Mouse (Mus musculus): Measurements from ENCODE around the gene Timm9. TPM values are rescaled to one million over a fixed set of nuclear protein-coding genes. Genes with fewer than 3 reads are reported as not detected.

Gene Timm9
- polyA plus RNA-seq (2015; fragmentation: Nextera tagmentation; extraction: Ambion mirVana) = 124 and 133 TPM in 2 replicates

DNA sequence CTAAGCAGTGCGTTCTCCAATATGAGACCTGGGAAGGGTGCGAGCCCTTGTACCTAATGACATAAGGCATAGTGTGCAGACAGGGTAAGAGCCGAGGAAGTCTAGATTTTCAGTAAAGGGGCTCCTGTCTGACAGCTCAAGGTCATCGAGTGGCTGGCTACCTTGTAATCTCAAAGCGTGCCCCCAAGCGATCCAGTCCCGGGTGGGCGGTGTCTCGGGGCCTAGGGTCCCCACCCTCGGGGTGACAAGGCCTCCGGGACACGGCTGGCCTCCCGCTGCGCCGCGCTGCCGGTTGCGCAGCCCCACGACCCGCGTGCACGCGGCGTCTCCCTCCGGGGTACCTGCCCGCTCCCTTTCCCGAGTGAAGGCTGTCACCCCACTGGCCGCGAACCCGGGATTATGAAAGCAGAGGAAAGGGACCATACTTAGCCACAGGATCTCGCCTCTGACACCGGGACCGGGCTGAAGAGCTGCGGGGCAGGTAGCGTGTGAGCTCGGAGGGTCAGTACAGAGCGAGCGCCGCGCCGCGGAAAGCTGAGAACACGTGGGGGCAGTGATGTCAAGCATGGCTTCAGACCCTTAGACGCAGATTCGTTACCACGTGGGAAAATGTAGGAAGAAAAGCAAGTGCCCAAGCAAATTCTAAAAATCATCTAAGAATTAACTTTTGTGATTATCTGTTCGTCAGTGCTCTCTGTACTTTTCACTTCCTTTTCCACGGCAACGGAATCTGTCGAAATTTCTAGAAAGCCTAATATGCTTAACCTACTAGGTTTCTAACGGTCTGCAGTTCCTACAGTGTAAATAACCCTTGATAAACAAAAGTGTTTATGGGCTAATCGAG lies at the start of gene Timm9, which contains the start of gene 2700049A03Rik:
Timm9 (minus strand) TSS at position 555 of the 844 bp plus-strand sequence.
2700049A03Rik (plus strand) TSS at position 719 of the 844 bp plus-strand sequence.
- Histone ChIP-seq H3K4me2 (peak within 1 kb of the TSS; percentile 86), H3K4me3 (replicated peaks) (peak within 1 kb of the TSS; percentile 99), H3K9me3 (replicated peaks) (no peaks in the 10 kb centered on the region), H3K9ac (replicated peaks) (peak within 1 kb of the TSS; percentile 95), H3K27me3 (replicated peaks) (no peaks in the 10 kb centered on the region), H3K4me1 (peaks cover 39% of the 10 kb centered on the region), H3K36me3 (peaks cover 30% of the 10 kb centered on the region), H3K27ac (replicated peaks) (peak within 1 kb of the TSS; percentile 83)
- under 1% methylated on average over 50 of the region's 52 CpGs for WGBS
- ATAC-seq (ENCODE audit: low FRiP score) = peak; percentile 94

DNA sequence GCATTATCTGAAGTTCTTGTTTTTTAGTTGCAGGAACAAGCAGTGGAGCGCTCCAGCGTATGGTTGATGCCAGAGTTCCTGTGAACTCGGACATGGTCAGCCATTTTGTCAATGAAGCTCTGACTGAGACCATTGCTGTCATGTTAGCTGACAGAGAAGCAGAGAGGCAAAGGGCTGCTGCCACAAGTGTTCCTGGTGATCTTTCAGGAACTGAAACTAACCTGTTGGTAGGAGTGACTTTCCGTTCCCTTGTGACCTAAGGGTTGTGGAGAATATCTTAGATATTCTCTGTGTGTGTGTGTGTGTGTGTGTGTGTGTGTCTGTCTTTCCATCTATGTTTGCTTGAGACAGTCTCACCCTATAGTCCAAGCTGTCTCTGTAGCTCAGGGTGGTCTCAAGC lies 47.9 kb upstream of the Timm9 start:
- H3K27ac ChIP-seq (replicated peaks) = no peak overlapping the region
- H3K4me2 ChIP-seq = no peak overlapping the region
- no peaks in the 10 kb centered on the region for H3K9me3 ChIP-seq (replicated peaks)
- H3K36me3 ChIP-seq = peaks cover 49% of the 10 kb centered on the region
- H3K4me3 ChIP-seq (replicated peaks) = no peak overlapping the region
- no peaks in the 10 kb centered on the region for H3K27me3 ChIP-seq (replicated peaks)
- no peak for ATAC-seq (ENCODE audit: low FRiP score)
- WGBS = 96% methylated on average over 4 of the region's 4 CpGs
- H3K9ac ChIP-seq (replicated peaks) = no peak overlapping the region
- no peaks in the 10 kb centered on the region for H3K4me1 ChIP-seq

DNA sequence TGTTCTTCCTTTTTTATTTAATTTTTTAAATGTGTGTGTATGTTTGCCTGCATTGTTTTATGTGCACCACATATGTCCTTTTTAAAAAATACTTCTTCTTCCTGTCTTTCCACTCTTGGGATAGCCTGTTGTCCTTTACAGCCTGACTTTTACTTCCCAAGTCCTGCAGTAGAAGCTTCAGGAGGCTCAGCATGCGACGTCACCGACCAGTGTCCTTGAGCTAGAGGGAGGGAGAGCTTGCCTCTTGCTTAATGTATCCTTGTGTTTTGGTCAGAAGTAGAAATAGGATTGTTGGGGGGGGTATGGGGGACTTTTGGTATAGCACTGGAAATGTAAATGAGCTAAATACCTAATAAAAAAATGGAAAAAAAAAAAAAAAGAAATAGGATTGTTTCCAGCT lies 47.3 kb upstream of the Timm9 start:
- no peak overlapping the region for H3K9ac ChIP-seq (replicated peaks)
- no peak overlapping the region for H3K4me3 ChIP-seq (replicated peaks)
- H3K4me2 ChIP-seq = no peak overlapping the region
- WGBS = 93% methylated on average over 3 of the region's 3 CpGs
- peaks cover 50% of the 10 kb centered on the region for H3K36me3 ChIP-seq
- ATAC-seq (ENCODE audit: low FRiP score) = no peak
- no peak overlapping the region for H3K27ac ChIP-seq (replicated peaks)
- H3K9me3 ChIP-seq (replicated peaks) = no peaks in the 10 kb centered on the region
- H3K4me1 ChIP-seq = no peaks in the 10 kb centered on the region
- no peaks in the 10 kb centered on the region for H3K27me3 ChIP-seq (replicated peaks)

DNA sequence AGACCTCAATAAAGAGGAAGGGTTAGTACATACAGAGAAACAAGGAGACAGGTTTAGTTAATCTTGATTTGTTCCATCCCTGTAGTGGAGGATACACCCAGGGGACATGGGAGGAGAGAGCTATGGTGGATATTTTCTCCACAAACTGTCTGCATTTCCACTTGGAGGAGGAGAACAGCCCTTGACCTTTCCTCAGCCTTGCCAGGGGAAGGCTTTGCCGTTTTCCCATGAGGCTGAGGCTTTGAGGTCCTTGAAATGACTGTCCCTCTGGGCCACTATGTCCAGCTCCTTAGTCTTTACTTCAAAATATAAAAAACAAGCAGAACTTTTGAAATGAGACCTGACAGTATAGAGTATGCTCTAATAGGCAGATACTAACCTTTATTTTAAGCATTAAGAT lies 33.4 kb upstream of the Timm9 start:
- no peak overlapping the region for H3K4me3 ChIP-seq (replicated peaks)
- H3K27me3 ChIP-seq (replicated peaks) = no peaks in the 10 kb centered on the region
- WGBS = 96% methylated on average over 1 of the region's 1 CpGs
- no peak overlapping the region for H3K4me2 ChIP-seq
- no peak overlapping the region for H3K9ac ChIP-seq (replicated peaks)
- H3K9me3 ChIP-seq (replicated peaks) = no peaks in the 10 kb centered on the region
- peaks cover 46% of the 10 kb centered on the region for H3K36me3 ChIP-seq
- H3K4me1 ChIP-seq = no peaks in the 10 kb centered on the region
- ATAC-seq (ENCODE audit: low FRiP score) = no peak
- H3K27ac ChIP-seq (replicated peaks) = no peak overlapping the region

DNA sequence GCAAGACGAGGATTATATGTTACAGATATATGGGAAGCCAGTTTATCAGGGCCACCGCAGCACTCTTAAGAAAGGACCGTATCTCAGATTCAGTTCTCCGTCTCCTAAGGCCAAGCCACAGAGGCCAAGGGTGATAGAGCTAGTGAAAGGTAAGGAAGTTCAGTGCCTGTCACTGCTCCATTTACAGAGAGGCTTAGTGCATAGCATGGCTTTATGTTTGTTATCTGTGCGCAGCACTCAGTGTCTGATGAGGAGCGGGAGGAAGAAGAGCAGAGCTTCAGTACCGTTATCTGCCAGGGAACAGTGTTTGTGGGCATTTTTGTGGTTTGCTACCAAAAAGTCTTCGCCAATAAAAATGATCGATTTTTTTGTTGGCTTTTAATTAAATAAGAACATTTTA lies 27.9 kb upstream of the Timm9 start:
- H3K4me1 ChIP-seq = no peaks in the 10 kb centered on the region
- no peaks in the 10 kb centered on the region for H3K9me3 ChIP-seq (replicated peaks)
- WGBS = 95% methylated on average over 9 of the region's 9 CpGs
- peaks cover 53% of the 10 kb centered on the region for H3K36me3 ChIP-seq
- no peak overlapping the region for H3K4me3 ChIP-seq (replicated peaks)
- H3K27ac ChIP-seq (replicated peaks) = no peak overlapping the region
- no peak overlapping the region for H3K4me2 ChIP-seq
- H3K9ac ChIP-seq (replicated peaks) = no peak overlapping the region
- H3K27me3 ChIP-seq (replicated peaks) = no peaks in the 10 kb centered on the region
- ATAC-seq (ENCODE audit: low FRiP score) = no peak

DNA sequence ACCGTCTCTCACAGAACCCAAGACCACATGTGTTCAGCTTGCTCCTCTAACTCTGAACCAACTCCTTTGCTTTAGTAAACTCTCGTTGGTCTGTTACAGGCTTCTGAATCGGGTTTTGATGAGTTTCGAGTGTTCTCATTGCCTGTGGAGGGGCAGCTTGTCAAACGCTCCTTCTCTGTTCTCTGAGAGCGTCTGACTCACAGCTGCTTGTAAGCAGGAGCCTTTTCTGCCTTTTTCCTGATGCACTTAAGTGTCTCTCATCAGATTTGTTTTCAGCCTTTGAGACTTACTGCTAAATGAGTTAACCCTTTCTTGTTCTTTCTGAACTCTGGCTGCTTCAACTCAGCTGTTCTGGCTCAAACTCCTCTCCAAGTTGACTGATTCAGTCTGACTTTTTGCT lies 21.5 kb upstream of the Timm9 start:
- Histone ChIP-seq H3K9ac (replicated peaks) (no peak overlapping the region), H3K36me3 (peaks cover 69% of the 10 kb centered on the region), H3K4me1 (no peaks in the 10 kb centered on the region), H3K27me3 (replicated peaks) (no peaks in the 10 kb centered on the region), H3K4me3 (replicated peaks) (no peak overlapping the region), H3K9me3 (replicated peaks) (no peaks in the 10 kb centered on the region), H3K4me2 (no peak overlapping the region), H3K27ac (replicated peaks) (no peak overlapping the region)
- 91% methylated on average over 6 of the region's 6 CpGs for WGBS
- no peak for ATAC-seq (ENCODE audit: low FRiP score)

DNA sequence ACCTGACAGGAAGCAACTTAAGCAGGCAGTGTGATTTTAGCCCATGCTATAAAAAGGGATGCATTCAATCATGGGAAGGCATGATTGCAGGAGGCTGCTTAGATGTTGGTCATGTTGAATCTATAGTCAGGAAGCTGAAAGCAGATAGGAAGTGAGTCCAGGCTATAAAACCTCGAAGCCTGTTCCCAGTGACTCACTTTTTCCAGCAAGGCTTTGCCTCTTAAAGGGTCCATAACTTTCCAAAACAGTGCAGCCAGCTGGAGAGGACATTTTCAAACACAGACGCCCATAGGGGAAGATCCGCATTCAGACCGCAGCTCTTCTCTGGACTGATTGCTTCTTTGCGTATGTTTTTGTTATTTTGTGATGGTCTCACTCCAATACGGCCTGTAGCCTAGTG lies 18.5 kb upstream of the Timm9 start:
- no peak for ATAC-seq (ENCODE audit: low FRiP score)
- Histone ChIP-seq H3K36me3 (peaks cover 63% of the 10 kb centered on the region), H3K9ac (replicated peaks) (no peak overlapping the region), H3K27ac (replicated peaks) (no peak overlapping the region), H3K27me3 (replicated peaks) (no peaks in the 10 kb centered on the region), H3K4me3 (replicated peaks) (no peak overlapping the region), H3K4me2 (no peak overlapping the region), H3K4me1 (no peaks in the 10 kb centered on the region), H3K9me3 (replicated peaks) (no peaks in the 10 kb centered on the region)
- 97% methylated on average over 6 of the region's 6 CpGs for WGBS

DNA sequence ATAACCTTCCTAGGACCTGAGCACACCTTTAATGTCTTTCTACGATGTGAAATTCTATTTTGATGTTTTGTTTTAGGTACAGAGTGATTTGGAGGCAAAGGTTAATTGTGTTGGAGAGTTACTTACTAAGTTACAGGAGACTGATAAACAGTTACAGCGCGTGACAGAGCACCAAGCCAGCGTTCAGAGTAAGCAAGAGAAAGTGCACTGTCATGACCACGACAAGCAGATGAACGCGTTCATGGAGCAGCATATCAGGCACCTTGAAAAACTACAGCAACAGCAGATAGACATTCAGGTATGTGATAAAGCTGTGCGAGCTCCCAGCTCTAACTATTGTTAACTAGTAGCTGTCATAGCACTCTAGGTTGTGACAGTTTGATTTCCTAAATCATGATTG lies 13.7 kb upstream of the Timm9 start:
- H3K27ac ChIP-seq (replicated peaks) = no peak overlapping the region
- H3K4me2 ChIP-seq = no peak overlapping the region
- ATAC-seq (ENCODE audit: low FRiP score) = no peak
- H3K27me3 ChIP-seq (replicated peaks) = no peaks in the 10 kb centered on the region
- H3K9me3 ChIP-seq (replicated peaks) = no peaks in the 10 kb centered on the region
- no peaks in the 10 kb centered on the region for H3K4me1 ChIP-seq
- WGBS = 98% methylated on average over 8 of the region's 8 CpGs
- H3K36me3 ChIP-seq = peaks cover 49% of the 10 kb centered on the region
- H3K9ac ChIP-seq (replicated peaks) = no peak overlapping the region
- no peak overlapping the region for H3K4me3 ChIP-seq (replicated peaks)

DNA sequence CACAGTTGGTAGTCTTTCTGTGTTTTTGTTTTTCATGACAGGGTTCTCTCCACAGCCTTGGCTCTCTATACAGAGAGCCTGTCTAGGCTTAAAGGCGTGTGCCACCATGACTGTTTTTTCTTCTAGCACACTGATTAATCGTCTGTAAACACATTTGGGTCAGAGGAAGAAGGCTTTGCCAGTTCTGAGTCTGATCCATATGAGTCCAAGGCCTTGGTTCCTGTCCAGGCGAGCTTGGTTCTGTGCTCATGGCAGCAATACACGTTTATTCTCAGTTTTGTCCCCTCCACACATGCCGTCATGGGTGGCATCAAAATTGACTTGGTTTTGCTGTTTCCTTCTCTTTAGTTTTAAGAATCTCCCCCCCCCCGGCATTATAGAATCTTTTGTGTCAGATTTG lies 13.0 kb upstream of the Timm9 start:
- H3K4me2 ChIP-seq = no peak overlapping the region
- ATAC-seq (ENCODE audit: low FRiP score) = no peak
- 91% methylated on average over 6 of the region's 6 CpGs for WGBS
- H3K36me3 ChIP-seq = peaks cover 46% of the 10 kb centered on the region
- no peaks in the 10 kb centered on the region for H3K27me3 ChIP-seq (replicated peaks)
- H3K4me1 ChIP-seq = no peaks in the 10 kb centered on the region
- H3K9me3 ChIP-seq (replicated peaks) = no peaks in the 10 kb centered on the region
- no peak overlapping the region for H3K27ac ChIP-seq (replicated peaks)
- H3K9ac ChIP-seq (replicated peaks) = no peak overlapping the region
- H3K4me3 ChIP-seq (replicated peaks) = no peak overlapping the region

DNA sequence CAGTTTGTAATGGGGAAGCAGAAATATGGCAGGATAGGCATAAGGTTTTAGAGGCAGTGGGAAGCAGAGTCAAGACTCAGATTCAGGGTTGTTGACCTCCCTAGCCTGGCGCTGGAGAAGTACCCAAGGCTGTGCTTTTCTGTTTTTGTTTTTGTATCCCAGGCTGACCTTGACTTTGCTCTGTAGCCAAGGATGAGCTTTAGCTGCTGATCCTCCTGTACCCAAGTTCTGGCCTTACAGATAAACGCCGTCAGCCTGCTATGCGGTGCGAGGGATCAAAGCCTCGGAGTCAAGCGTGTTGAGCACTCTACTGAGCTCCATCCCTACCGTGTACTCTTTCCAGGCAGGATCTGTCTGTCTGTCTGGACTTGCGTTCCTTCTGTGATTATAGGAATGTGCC lies 12.3 kb upstream of the Timm9 start:
- 96% methylated on average over 9 of the region's 9 CpGs for WGBS
- no peaks in the 10 kb centered on the region for H3K9me3 ChIP-seq (replicated peaks)
- no peaks in the 10 kb centered on the region for H3K4me1 ChIP-seq
- H3K36me3 ChIP-seq = peaks cover 47% of the 10 kb centered on the region
- no peak overlapping the region for H3K9ac ChIP-seq (replicated peaks)
- H3K4me2 ChIP-seq = no peak overlapping the region
- H3K27me3 ChIP-seq (replicated peaks) = no peaks in the 10 kb centered on the region
- no peak overlapping the region for H3K4me3 ChIP-seq (replicated peaks)
- no peak overlapping the region for H3K27ac ChIP-seq (replicated peaks)
- no peak for ATAC-seq (ENCODE audit: low FRiP score)

DNA sequence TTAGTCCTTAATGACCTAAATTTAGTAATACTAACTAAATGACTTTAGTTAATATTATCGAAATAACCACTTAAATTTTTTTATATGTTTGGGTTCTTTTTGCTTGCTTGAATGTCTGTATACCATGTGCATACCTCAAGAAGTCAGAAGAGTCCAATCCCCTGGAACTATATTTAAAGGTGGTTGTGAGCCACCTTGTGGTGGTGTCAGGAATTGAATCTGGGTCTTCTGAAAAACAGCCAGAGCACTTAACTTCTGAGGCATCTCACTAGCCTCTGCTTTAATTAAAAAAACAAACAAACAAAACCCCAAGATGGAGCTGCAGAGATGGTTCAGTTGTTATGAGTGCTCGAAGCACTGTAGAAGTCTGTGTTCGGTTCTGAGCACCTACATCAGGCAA lies 11.2 kb upstream of the Timm9 start:
- H3K9me3 ChIP-seq (replicated peaks) = no peaks in the 10 kb centered on the region
- H3K4me1 ChIP-seq = no peaks in the 10 kb centered on the region
- 88% methylated on average over 3 of the region's 3 CpGs for WGBS
- no peak overlapping the region for H3K27ac ChIP-seq (replicated peaks)
- no peak overlapping the region for H3K4me3 ChIP-seq (replicated peaks)
- peaks cover 48% of the 10 kb centered on the region for H3K36me3 ChIP-seq
- no peaks in the 10 kb centered on the region for H3K27me3 ChIP-seq (replicated peaks)
- no peak overlapping the region for H3K9ac ChIP-seq (replicated peaks)
- no peak overlapping the region for H3K4me2 ChIP-seq
- ATAC-seq (ENCODE audit: low FRiP score) = no peak

DNA sequence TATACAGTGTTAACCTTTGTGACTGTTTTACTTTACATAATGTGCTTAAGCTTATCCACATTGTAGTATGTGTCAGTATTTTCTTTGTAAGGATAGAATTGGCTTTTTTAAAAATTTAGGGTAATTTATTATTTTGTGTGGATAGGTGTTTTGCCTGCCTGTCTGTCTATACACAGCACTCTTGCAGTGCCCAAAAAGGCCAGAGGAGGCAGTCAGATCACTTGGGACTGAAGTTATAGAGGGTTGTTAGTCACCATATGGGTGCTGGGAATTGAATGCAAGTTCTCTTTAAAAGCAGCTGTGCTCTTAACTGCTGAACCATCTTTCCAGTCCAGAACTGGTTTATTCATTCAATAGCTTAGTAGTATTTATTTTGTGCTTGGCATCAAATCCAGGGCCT lies 4.7 kb upstream of the Timm9 start:
- no peak overlapping the region for H3K4me2 ChIP-seq
- ATAC-seq (ENCODE audit: low FRiP score) = no peak
- H3K36me3 ChIP-seq = peaks cover 42% of the 10 kb centered on the region

More for the DNA sequence above, 4.7 kb upstream of the Timm9 start:
- Histone ChIP-seq H3K9me3 (replicated peaks) (no peaks in the 10 kb centered on the region), H3K4me1 (peaks cover 27% of the 10 kb centered on the region), H3K4me3 (replicated peaks) (no peak overlapping the region), H3K27me3 (replicated peaks) (no peaks in the 10 kb centered on the region), H3K27ac (replicated peaks) (no peak overlapping the region), H3K9ac (replicated peaks) (no peak overlapping the region)

Measured in neural tube, embryonic 15.5 days (tissue).